Mouse (Mus musculus) embryo, embryonic 10 days (tissue): ENCODE results near the gene Camk1.
"Not testable (repeated sequence)": the region's sequence is repeated elsewhere in the genome, so short reads cannot be mapped to it uniquely, and the experiment has no call there.

Experiments used
- DNase-seq: peaks from one replicate; pipeline ENCODE4 v3.0.0-alpha.2; 2015; ENCODE audit warnings: low spot score

The Camk1 gene

GRCm38 (mm10) chr6:113353696-113354095 is 9.9 kb upstream of the Camk1 start:
- DNase-seq: no peak

- no peak for DNase-seq
Measured at GRCm38 (mm10) chr6:113352820-113353219, 9.0 kb upstream of the Camk1 start.

GRCm38 (mm10) chr6:113351653-113352052 is 7.9 kb upstream of the Camk1 start:
- no peak for DNase-seq

GRCm38 (mm10) chr6:113351161-113351560 is 7.4 kb upstream of the Camk1 start:
- DNase-seq: no peak

GRCm38 (mm10) chr6:113350538-113350937 is 6.8 kb upstream of the Camk1 start:
- no peak for DNase-seq

GRCm38 (mm10) chr6:113346897-113347296 is 3.1 kb upstream of the Camk1 start:
- no peak for DNase-seq

- no peak for DNase-seq
Measured at GRCm38 (mm10) chr6:113344321-113344720, 537 bp upstream of the Camk1 start.

- no peak for DNase-seq
Measured at GRCm38 (mm10) chr6:113342297-113342696, 1.5 kb downstream of the Camk1 start.

- no peak for DNase-seq
Measured at GRCm38 (mm10) chr6:113341574-113341973, 2.2 kb downstream of the Camk1 start.

GRCm38 (mm10) chr6:113336852-113337620 is 6.7 kb downstream of the Camk1 start:
- DNase-seq: no peak

- no peak for DNase-seq
Measured at GRCm38 (mm10) chr6:113334216-113334615, 9.6 kb downstream of the Camk1 start.

GRCm38 (mm10) chr6:113333137-113333950 is 10.4 kb downstream of the Camk1 start:
- no peak for DNase-seq

GRCm38 (mm10) chr6:113332734-113333133 is 11.1 kb downstream of the Camk1 start:
- not testable (repeated sequence) for DNase-seq

GRCm38 (mm10) chr6:113331721-113332120 is 12.1 kb downstream of the Camk1 start:
- DNase-seq: no peak

GRCm38 (mm10) chr6:113330547-113330946 is 13.2 kb downstream of the Camk1 start:
- DNase-seq: no peak

- DNase-seq: no peak
Measured at GRCm38 (mm10) chr6:113329396-113329795, 14.4 kb downstream of the Camk1 start.

GRCm38 (mm10) chr6:113326533-113327315 is 17.1 kb downstream of the Camk1 start, which contains the start of gene Ogg1:
Gene Ogg1 (plus strand): TSS chr6:113326972.
- peak; percentile 97 for DNase-seq

- DNase-seq: no peak
Measured at GRCm38 (mm10) chr6:113315972-113316371, 27.8 kb downstream of the Camk1 start.

- peak; percentile 15 for DNase-seq
Measured at GRCm38 (mm10) chr6:113308141-113308540, 35.6 kb downstream of the Camk1 start.

- no peak for DNase-seq
Measured at GRCm38 (mm10) chr6:113307481-113308121, 36.2 kb downstream of the Camk1 start.

- peak; percentile 86 for DNase-seq
Measured at GRCm38 (mm10) chr6:113306986-113307349, 36.8 kb downstream of the Camk1 start, which contains the start of gene Brpf1. Gene Brpf1 (plus strand): TSS chr6:113307137.
